Mouse (Mus musculus) liver, adult 2 months (tissue): ENCODE results near the gene Gm47985.

ENCODE experiments used
- CTCF ChIP-seq: fragments of 200-500 bp; IDR thresholded peaks from 2 replicates; pipeline ENCODE4 v1.5.1; 2011; ENCODE audit warnings: low read depth, low read length, control low read depth
- POLR2A ChIP-seq: fragments of 200-500 bp; IDR thresholded peaks from 2 replicates; pipeline ENCODE4 v1.6.1; 2011; ENCODE audit warnings: low read length, control low read depth; ENCODE audit not compliant: insufficient read depth; ENCODE audit errors: extremely low read depth

- TF ChIP-seq CTCF (no peak), POLR2A (no peak)
Observed at GRCm38 (mm10) chr1:151232346-151232745, 50.0 kb downstream of the Gm47985 start.
